Mouse (Mus musculus): ENCODE measurements around the gene Dmac2. TPM values are rescaled to one million over a fixed set of nuclear protein-coding genes. Genes with fewer than 3 reads are reported as not detected.
"Not testable (repeated sequence)": the region's sequence is repeated elsewhere in the genome, so short reads cannot be mapped to it uniquely, and the experiment has no call there.

Dmac2 gene
- 36.0 and 38.8 TPM in 2 replicates for polyA plus RNA-seq (2015; fragmentation: Nextera tagmentation; extraction: Ambion mirVana)

GRCm38 (mm10) chr7:25618865-25619721 is at the start of gene Dmac2:
Gene Dmac2, plus strand, starts transcription at chr7:25619414.
- Histone ChIP-seq H3K27ac (ENCODE audit: low read length) (no peak within 1 kb of the TSS), H3K4me1 (replicated peaks; ENCODE audit: control insufficient read depth, insufficient read depth, low read length) (peaks cover 3% of the 10 kb centered on the region), H3K36me3 (ENCODE audit: control insufficient read depth, insufficient read depth) (peaks cover 4% of the 10 kb centered on the region; the same call in 1 of the 2 replicates), H3K4me2 (ENCODE audit: low read length) (peak within 1 kb of the TSS; percentile 73), H3K9me3 (ENCODE audit: control insufficient read depth, low read length) (no peaks in the 10 kb centered on the region), H3K9ac (replicated peaks; ENCODE audit: low read depth, low read length) (peak within 1 kb of the TSS; percentile 51), H3K27me3 (replicated peaks; ENCODE audit: control insufficient read depth, insufficient read depth, low read length) (0 out of 2 replicates have a peak, but pooled peaks cover 3% of the 10 kb centered on the region), H3K4me3 (replicated peaks; ENCODE audit: low read length) (peak within 1 kb of the TSS; percentile 68)
- under 1% methylated on average over 53 of the region's 53 CpGs for WGBS
- peak; percentile 97 for ATAC-seq

- not testable (repeated sequence) for H3K9ac ChIP-seq (replicated peaks; ENCODE audit: low read depth, low read length); H3K27me3 ChIP-seq (replicated peaks; ENCODE audit: control insufficient read depth, insufficient read depth, low read length); ATAC-seq; H3K4me1 ChIP-seq (replicated peaks; ENCODE audit: control insufficient read depth, insufficient read depth, low read length); H3K36me3 ChIP-seq (ENCODE audit: control insufficient read depth, insufficient read depth); H3K4me2 ChIP-seq (ENCODE audit: low read length); H3K4me3 ChIP-seq (replicated peaks; ENCODE audit: low read length); H3K27ac ChIP-seq (ENCODE audit: low read length); H3K9me3 ChIP-seq (ENCODE audit: control insufficient read depth, low read length)
- WGBS: 76% methylated on average over 5 of the region's 5 CpGs
Observed at GRCm38 (mm10) chr7:25573806-25574205, 45.4 kb upstream of the Dmac2 start.

- Histone ChIP-seq H3K27me3 (replicated peaks; ENCODE audit: control insufficient read depth, insufficient read depth, low read length) (no peaks in the 10 kb centered on the region), H3K9ac (replicated peaks; ENCODE audit: low read depth, low read length) (no peak overlapping the region), H3K4me2 (ENCODE audit: low read length) (no peak overlapping the region), H3K36me3 (ENCODE audit: control insufficient read depth, insufficient read depth) (no peaks in the 10 kb centered on the region), H3K4me1 (replicated peaks; ENCODE audit: control insufficient read depth, insufficient read depth, low read length) (no peaks in the 10 kb centered on the region), H3K27ac (ENCODE audit: low read length) (no peak overlapping the region), H3K4me3 (replicated peaks; ENCODE audit: low read length) (no peak overlapping the region), H3K9me3 (ENCODE audit: control insufficient read depth, low read length) (no peaks in the 10 kb centered on the region)
- no peak for ATAC-seq
- whole genome bisulfite sequencing: 87% methylated on average over 5 of the region's 5 CpGs
Observed at GRCm38 (mm10) chr7:25575105-25575504, 44.1 kb upstream of the Dmac2 start.

- no peaks in the 10 kb centered on the region for H3K9me3 ChIP-seq (ENCODE audit: control insufficient read depth, low read length)
- no peak for ATAC-seq
- H3K9ac ChIP-seq (replicated peaks; ENCODE audit: low read depth, low read length): no peak overlapping the region
- H3K27me3 ChIP-seq (replicated peaks; ENCODE audit: control insufficient read depth, insufficient read depth, low read length): no peaks in the 10 kb centered on the region
- H3K36me3 ChIP-seq (ENCODE audit: control insufficient read depth, insufficient read depth): no peaks in the 10 kb centered on the region
- no peak overlapping the region for H3K27ac ChIP-seq (ENCODE audit: low read length)
- H3K4me1 ChIP-seq (replicated peaks; ENCODE audit: control insufficient read depth, insufficient read depth, low read length): no peaks in the 10 kb centered on the region
- no peak overlapping the region for H3K4me2 ChIP-seq (ENCODE audit: low read length)
- WGBS: 16% methylated on average over 8 of the region's 8 CpGs
- H3K4me3 ChIP-seq (replicated peaks; ENCODE audit: low read length): no peak overlapping the region
Observed at GRCm38 (mm10) chr7:25575870-25576269, 43.3 kb upstream of the Dmac2 start.

- H3K27me3 ChIP-seq (replicated peaks; ENCODE audit: control insufficient read depth, insufficient read depth, low read length); H3K27ac ChIP-seq (ENCODE audit: low read length); H3K36me3 ChIP-seq (ENCODE audit: control insufficient read depth, insufficient read depth); ATAC-seq; H3K9me3 ChIP-seq (ENCODE audit: control insufficient read depth, low read length); H3K4me2 ChIP-seq (ENCODE audit: low read length); H3K4me3 ChIP-seq (replicated peaks; ENCODE audit: low read length); H3K9ac ChIP-seq (replicated peaks; ENCODE audit: low read depth, low read length); H3K4me1 ChIP-seq (replicated peaks; ENCODE audit: control insufficient read depth, insufficient read depth, low read length): not testable (repeated sequence)
- 42% methylated on average over 6 of the region's 6 CpGs for WGBS
Observed at GRCm38 (mm10) chr7:25576308-25576707, 42.9 kb upstream of the Dmac2 start.

GRCm38 (mm10) chr7:25576793-25577437 is 42.3 kb upstream of the Dmac2 start:
- not testable (repeated sequence) for H3K4me3 ChIP-seq (replicated peaks; ENCODE audit: low read length); H3K9me3 ChIP-seq (ENCODE audit: control insufficient read depth, low read length); H3K9ac ChIP-seq (replicated peaks; ENCODE audit: low read depth, low read length); H3K4me2 ChIP-seq (ENCODE audit: low read length); H3K27me3 ChIP-seq (replicated peaks; ENCODE audit: control insufficient read depth, insufficient read depth, low read length); ATAC-seq; H3K4me1 ChIP-seq (replicated peaks; ENCODE audit: control insufficient read depth, insufficient read depth, low read length); H3K36me3 ChIP-seq (ENCODE audit: control insufficient read depth, insufficient read depth); H3K27ac ChIP-seq (ENCODE audit: low read length)
- 78% methylated on average over 12 of the region's 14 CpGs for WGBS

GRCm38 (mm10) chr7:25579441-25579840 is 39.8 kb upstream of the Dmac2 start:
- Histone ChIP-seq H3K9me3 (ENCODE audit: control insufficient read depth, low read length) (no peaks in the 10 kb centered on the region), H3K4me3 (replicated peaks; ENCODE audit: low read length) (no peak overlapping the region), H3K4me2 (ENCODE audit: low read length) (no peak overlapping the region), H3K27ac (ENCODE audit: low read length) (no peak overlapping the region), H3K9ac (replicated peaks; ENCODE audit: low read depth, low read length) (no peak overlapping the region), H3K36me3 (ENCODE audit: control insufficient read depth, insufficient read depth) (no peaks in the 10 kb centered on the region), H3K27me3 (replicated peaks; ENCODE audit: control insufficient read depth, insufficient read depth, low read length) (no peaks in the 10 kb centered on the region), H3K4me1 (replicated peaks; ENCODE audit: control insufficient read depth, insufficient read depth, low read length) (no peaks in the 10 kb centered on the region)
- WGBS: 88% methylated on average over 10 of the region's 10 CpGs
- no peak for ATAC-seq

- H3K4me1 ChIP-seq (replicated peaks; ENCODE audit: control insufficient read depth, insufficient read depth, low read length): no peaks in the 10 kb centered on the region
- no peak for ATAC-seq
- H3K4me3 ChIP-seq (replicated peaks; ENCODE audit: low read length): no peak overlapping the region
- H3K4me2 ChIP-seq (ENCODE audit: low read length): no peak overlapping the region
- H3K9me3 ChIP-seq (ENCODE audit: control insufficient read depth, low read length): no peaks in the 10 kb centered on the region
- no peaks in the 10 kb centered on the region for H3K27me3 ChIP-seq (replicated peaks; ENCODE audit: control insufficient read depth, insufficient read depth, low read length)
- H3K9ac ChIP-seq (replicated peaks; ENCODE audit: low read depth, low read length): no peak overlapping the region
- WGBS: 96% methylated on average over 15 of the region's 15 CpGs
- no peak overlapping the region for H3K27ac ChIP-seq (ENCODE audit: low read length)
- H3K36me3 ChIP-seq (ENCODE audit: control insufficient read depth, insufficient read depth): no peaks in the 10 kb centered on the region
Observed at GRCm38 (mm10) chr7:25582301-25582810, 36.9 kb upstream of the Dmac2 start.

GRCm38 (mm10) chr7:25584651-25585050 is 34.6 kb upstream of the Dmac2 start:
- no peaks in the 10 kb centered on the region for H3K4me1 ChIP-seq (replicated peaks; ENCODE audit: control insufficient read depth, insufficient read depth, low read length)
- 83% methylated on average over 5 of the region's 5 CpGs for WGBS
- H3K27me3 ChIP-seq (replicated peaks; ENCODE audit: control insufficient read depth, insufficient read depth, low read length): no peaks in the 10 kb centered on the region
- ATAC-seq: no peak
- no peak overlapping the region for H3K4me3 ChIP-seq (replicated peaks; ENCODE audit: low read length)
- H3K27ac ChIP-seq (ENCODE audit: low read length): no peak overlapping the region
- no peak overlapping the region for H3K9ac ChIP-seq (replicated peaks; ENCODE audit: low read depth, low read length)
- H3K36me3 ChIP-seq (ENCODE audit: control insufficient read depth, insufficient read depth): no peaks in the 10 kb centered on the region
- no peaks in the 10 kb centered on the region for H3K9me3 ChIP-seq (ENCODE audit: control insufficient read depth, low read length)
- H3K4me2 ChIP-seq (ENCODE audit: low read length): no peak overlapping the region
